Mouse (Mus musculus) erythroid progenitor cell, adult 5-6 weeks (primary cell): ENCODE results near the gene Lctl. TPM values are rescaled to one million over a fixed set of nuclear protein-coding genes. Genes with fewer than 3 reads are reported as not detected.
"Not testable (repeated sequence)": the region's sequence is repeated elsewhere in the genome, so short reads cannot be mapped to it uniquely, and the experiment has no call there.

Experiments used
- ATAC-seq: replicated peaks from 2 replicates; pipeline ENCODE4 v1.8.0; 2016; ENCODE audit warnings: moderate number of reproducible peaks, mild to moderate bottlenecking, moderate TSS enrichment, inconsistent platforms; ENCODE audit not compliant: poor library complexity, low FRiP score, severe bottlenecking
- total RNA-seq, 2 experiments: library from RNA; stranded (forward) in 1 of 2; stranded (reverse) in 1 of 2; fragments of 150-400 nt in 1 of 2; fragments of 186-747, 209-891 nt in 1 of 2; gene quantifications; 2 replicates each; pipeline versions ENCODE4 v1.2.3 to v1.2.4; 2015 to 2017; ENCODE audit warnings: low replicate concordance in 2 of 2

Lctl gene
- total RNA-seq, 2 experiments from 2014 or later = not detected

DNA sequence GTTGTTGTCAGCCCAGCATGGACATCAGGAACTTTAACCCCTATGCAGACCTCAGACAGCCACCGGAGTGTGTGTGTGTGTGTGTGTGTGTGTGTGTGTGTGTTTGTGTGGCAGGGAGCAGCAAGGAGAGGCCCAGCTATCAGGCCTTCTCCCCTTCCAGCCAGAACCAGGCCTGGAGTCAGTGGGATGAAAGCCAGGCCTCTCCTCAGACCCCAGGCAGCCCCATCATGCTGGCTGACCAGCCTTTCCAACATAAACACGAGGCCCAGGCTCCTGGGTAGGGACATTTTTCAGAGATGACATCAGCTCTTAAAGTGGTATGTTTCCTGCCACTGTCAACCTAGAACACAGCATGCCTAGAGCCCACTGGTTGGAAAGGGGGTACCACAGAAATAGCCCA lies 2.3 kb upstream of the Lctl start:
- no peak for ATAC-seq

- no peak for ATAC-seq
Observed at GRCm38 (mm10) chr9:64115756-64116155, 1.2 kb upstream of the Lctl start.

- ATAC-seq = peak; percentile 67
Observed at GRCm38 (mm10) chr9:64119898-64120297, 3.0 kb downstream of the Lctl start.

DNA sequence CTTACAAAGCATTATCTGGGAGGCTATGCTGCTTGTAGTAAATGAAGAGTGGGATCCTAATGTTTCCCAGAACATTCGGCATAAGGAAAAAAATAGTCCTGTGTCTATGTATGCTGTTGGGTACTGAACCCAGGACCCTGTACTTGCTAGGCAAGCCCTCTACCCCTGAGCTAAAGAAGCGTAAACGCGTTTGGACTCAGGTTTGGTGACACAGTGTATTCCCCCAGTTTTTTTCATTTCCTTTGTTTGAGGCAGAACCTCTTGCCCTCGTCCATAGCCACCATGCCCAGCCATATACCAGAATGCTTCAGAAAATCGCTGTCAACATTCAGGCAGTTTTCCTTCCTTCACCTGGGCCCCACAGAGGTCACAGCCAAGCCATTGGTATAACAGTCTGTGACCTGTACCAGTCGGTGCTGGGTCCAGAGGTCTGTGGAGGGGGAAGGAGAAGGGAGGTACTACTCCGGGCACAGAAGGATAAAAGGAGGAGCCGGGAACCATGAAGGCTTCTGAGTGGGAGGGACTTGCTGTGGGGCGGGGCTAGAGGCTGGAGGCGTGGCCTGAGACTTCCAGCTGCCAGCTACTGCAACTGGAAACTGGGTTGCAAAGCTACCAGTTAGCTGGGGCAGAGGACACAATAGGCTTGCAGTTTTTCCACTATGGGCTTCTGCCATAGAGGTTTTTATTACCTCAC lies 3.8 kb downstream of the Lctl start:
- ATAC-seq = peak; percentile 72

DNA sequence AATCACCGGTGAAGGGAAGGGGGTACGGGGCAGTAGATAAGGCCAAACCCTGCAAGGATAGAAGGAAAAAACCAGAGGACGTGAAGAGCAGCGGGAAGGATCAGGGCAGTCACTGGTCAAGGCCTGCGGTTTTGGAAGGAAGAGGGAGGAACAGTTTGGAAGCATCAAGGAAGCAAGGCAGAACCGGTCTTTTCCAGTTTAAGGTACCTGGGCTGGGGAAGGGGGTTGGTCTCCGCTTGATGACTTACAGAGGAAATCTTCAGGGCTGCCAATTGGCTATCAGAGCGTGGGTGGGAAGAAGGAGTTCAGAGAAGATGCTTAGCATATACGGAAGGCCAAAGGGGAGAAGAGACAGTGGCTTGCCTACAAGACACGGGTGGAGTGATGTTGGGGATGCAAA lies 5.7 kb downstream of the Lctl start:
- ATAC-seq = no peak

GRCm38 (mm10) chr9:64124846-64125245 lies 7.9 kb downstream of the Lctl start:
- ATAC-seq = not testable (repeated sequence)

DNA sequence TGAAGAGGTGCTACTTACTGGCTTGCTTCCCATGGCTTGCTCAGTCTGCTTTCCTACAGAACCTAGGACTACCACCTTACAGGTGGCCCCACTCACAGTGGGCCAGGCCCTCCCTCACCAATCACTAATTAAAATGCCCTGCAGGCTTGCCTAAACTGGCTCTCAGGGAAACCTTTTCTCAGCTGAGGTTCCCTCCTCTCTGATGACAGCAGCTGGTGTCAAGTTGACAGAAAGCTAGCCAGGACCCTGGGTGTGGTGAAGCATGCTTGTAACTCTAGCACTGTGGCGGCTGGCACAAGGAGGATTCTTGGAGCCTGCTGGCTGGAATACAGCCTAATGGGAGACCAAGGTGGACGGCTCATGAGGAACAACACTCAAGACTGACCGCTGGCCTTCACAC lies 8.4 kb downstream of the Lctl start:
- no peak for ATAC-seq

- ATAC-seq = no peak
Observed at GRCm38 (mm10) chr9:64126121-64126520, 9.2 kb downstream of the Lctl start.

GRCm38 (mm10) chr9:64131623-64132022 lies 14.7 kb downstream of the Lctl start:
- no peak for ATAC-seq

DNA sequence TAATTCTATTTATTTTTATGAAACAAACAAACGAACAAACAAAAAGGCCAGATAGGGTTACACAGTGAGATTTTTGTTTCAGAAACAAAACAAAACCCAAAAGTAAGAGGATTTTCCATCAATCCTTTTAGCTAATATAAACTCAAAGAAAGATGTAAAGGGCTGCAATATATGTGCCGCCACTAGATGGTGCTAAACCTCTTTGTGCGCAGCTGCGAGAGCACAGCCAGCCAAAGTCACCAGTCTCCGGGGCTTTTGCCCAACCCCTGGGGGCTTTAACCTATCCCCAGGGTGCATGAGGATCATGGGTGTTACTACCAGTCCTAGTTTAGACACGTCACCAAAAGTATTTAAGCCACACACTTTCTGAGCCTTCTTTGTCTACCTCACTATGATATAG lies 21.9 kb downstream of the Lctl start:
- not testable (repeated sequence) for ATAC-seq

GRCm38 (mm10) chr9:64139879-64140278 lies 22.9 kb downstream of the Lctl start:
- ATAC-seq = no peak

- ATAC-seq = peak; percentile 52
Observed at GRCm38 (mm10) chr9:64156641-64157040, 39.7 kb downstream of the Lctl start.

- no peak for ATAC-seq
Observed at GRCm38 (mm10) chr9:64160471-64160870, 43.5 kb downstream of the Lctl start.

DNA sequence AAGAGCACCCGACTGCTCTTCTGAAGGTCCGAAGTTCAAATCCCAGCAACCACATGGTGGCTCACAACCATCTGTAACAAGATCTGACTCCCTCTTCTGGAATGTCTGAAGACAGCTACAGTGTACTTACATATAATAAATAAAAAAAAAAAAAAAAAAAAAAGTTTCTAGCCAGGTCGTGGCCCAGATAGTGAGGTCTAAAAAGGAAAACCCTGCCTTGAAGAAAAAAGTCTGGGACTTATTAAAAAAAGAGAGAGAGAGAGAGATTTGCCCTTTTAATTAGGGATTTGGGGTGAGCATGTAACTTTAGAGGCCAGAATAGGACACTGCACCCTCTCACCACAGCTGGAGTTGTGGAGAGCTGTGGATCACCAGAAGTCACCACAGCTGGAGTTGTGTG lies 53.0 kb downstream of the Lctl start:
- not testable (repeated sequence) for ATAC-seq

- peak; percentile 71 for ATAC-seq
Observed at GRCm38 (mm10) chr9:64172145-64172815, 55.3 kb downstream of the Lctl start.

DNA sequence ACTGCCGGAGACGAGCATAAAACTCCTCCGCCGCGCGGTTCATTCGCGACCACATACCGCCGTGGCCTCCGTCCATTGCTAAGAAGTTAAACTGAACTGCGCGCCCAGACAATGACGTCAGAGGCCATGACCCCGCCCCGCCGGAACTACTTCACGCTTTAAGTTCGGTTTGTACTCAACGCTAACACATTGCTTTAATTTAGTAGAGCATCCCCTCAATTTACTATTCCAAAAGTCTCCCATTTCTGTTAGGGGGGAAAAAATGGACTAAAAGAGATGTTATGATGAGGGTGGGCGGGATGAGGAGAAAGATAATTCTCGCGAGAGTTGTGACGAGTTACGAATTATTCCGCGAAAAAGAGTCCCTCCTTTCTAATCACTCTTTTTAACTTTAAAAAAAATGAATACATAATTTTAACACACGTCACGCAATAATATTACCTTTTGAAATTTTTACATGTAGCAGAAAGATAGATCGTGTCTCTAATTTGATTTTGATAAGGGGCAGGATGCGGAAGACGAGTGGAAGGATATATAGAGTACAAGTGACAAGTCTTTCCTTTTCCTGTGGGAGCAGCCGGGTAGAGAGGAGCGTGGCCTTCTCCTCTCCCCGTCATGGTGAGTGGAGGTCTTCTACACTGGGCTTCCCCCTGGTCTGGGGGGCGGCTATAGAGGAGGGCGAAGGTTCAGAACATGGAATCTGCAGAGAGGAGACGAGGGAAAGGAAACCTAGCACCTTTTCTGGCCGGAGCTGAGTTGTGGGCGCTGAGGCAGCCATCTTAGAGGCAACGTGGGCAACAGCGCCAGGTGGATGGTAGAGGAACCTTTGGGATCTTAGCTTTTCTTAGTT lies 56.1 kb downstream of the Lctl start, which contains the start of the genes Zwilch and Rpl4:
Zwilch (minus strand) TSS at position 289 of the 850 bp plus-strand sequence.
Rpl4 (plus strand) TSS at position 560 of the 850 bp plus-strand sequence.
- ATAC-seq = peak; percentile 90

GRCm38 (mm10) chr9:64173666-64174220 lies 56.8 kb downstream of the Lctl start:
- no peak for ATAC-seq

- no peak for ATAC-seq
Observed at GRCm38 (mm10) chr9:64174341-64174740, 57.4 kb downstream of the Lctl start.

- ATAC-seq = no peak
Observed at GRCm38 (mm10) chr9:64174766-64175165, 57.8 kb downstream of the Lctl start.

DNA sequence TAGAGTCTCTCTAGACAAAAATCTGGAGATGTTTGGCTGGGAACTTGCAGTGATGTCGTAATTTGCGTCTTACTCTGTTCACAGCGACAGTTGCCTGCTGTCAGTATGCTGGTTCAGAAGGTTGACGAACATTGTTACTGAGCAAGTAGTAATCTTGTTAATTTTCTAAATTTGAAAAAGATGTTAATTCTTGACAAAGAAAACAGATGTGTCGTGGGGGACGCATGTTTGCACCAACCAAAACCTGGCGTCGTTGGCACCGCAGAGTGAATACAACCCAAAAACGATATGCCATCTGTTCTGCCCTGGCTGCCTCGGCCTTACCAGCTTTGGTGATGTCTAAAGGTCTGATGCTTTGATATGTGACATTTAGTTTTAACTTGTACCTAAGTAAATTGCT lies 58.4 kb downstream of the Lctl start:
- no peak for ATAC-seq
